Mouse (Mus musculus): Measurements from ENCODE around the gene Sh3kbp1. TPM values are rescaled to one million over a fixed set of nuclear protein-coding genes. Genes with fewer than 3 reads are reported as not detected.

Sh3kbp1 gene
- polyA plus RNA-seq, 1 experiment = 2.8 TPM

GRCm38 (mm10) chrX:159756901-159757821 lies 130.1 kb downstream of the Sh3kbp1 start:
- Histone ChIP-seq H3K9me3 (replicated peaks; ENCODE audit: control insufficient read depth, insufficient read depth, low read length, poor library complexity, severe bottlenecking) (no peaks in the 10 kb centered on the region), H3K27ac (ENCODE audit: insufficient read depth, low read length) (no peak overlapping the region), H3K27me3 (ENCODE audit: control insufficient read depth, insufficient read depth, low read length, poor library complexity, severe bottlenecking) (no peaks in the 10 kb centered on the region), H3K4me3 (ENCODE audit: low read depth, low read length) (no peak overlapping the region), H3K36me3 (ENCODE audit: control insufficient read depth, insufficient read depth, low read length, poor library complexity, severe bottlenecking) (no peaks in the 10 kb centered on the region), H3K4me1 (ENCODE audit: control insufficient read depth, insufficient read depth, low read length) (no peaks in the 10 kb centered on the region), H3K9ac (ENCODE audit: low read depth, poor library complexity, severe bottlenecking) (no peak overlapping the region)
- no peak for TF ChIP-seq EP300 (IDR thresholded peaks at IDR 0.05; ENCODE audit: insufficient read depth, low read depth, low read length)
- no peak for TF ChIP-seq CTCF (IDR thresholded peaks at IDR 0.05; ENCODE audit: low read depth, low read length)
- TF ChIP-seq POLR2A (IDR thresholded peaks at IDR 0.05; ENCODE audit: insufficient read depth, low read length) = no peak

- no peak for TF ChIP-seq POLR2A (IDR thresholded peaks at IDR 0.05; ENCODE audit: insufficient read depth, low read length)
- no peak for TF ChIP-seq CTCF (IDR thresholded peaks at IDR 0.05; ENCODE audit: low read depth, low read length)
- TF ChIP-seq EP300 (IDR thresholded peaks at IDR 0.05; ENCODE audit: insufficient read depth, low read depth, low read length) = no peak
- Histone ChIP-seq H3K9ac (ENCODE audit: low read depth, poor library complexity, severe bottlenecking) (no peak overlapping the region), H3K27me3 (ENCODE audit: control insufficient read depth, insufficient read depth, low read length, poor library complexity, severe bottlenecking) (no peaks in the 10 kb centered on the region), H3K4me3 (ENCODE audit: low read depth, low read length) (no peak overlapping the region), H3K4me1 (ENCODE audit: control insufficient read depth, insufficient read depth, low read length) (no peaks in the 10 kb centered on the region), H3K9me3 (replicated peaks; ENCODE audit: control insufficient read depth, insufficient read depth, low read length, poor library complexity, severe bottlenecking) (no peaks in the 10 kb centered on the region), H3K27ac (ENCODE audit: insufficient read depth, low read length) (no peak overlapping the region), H3K36me3 (ENCODE audit: control insufficient read depth, insufficient read depth, low read length, poor library complexity, severe bottlenecking) (no peaks in the 10 kb centered on the region)
Measured at GRCm38 (mm10) chrX:159757854-159758540, 130.9 kb downstream of the Sh3kbp1 start.

- Histone ChIP-seq H3K27me3 (ENCODE audit: control insufficient read depth, insufficient read depth, low read length, poor library complexity, severe bottlenecking) (no peaks in the 10 kb centered on the region), H3K9ac (ENCODE audit: low read depth, poor library complexity, severe bottlenecking) (no peak overlapping the region), H3K27ac (ENCODE audit: insufficient read depth, low read length) (no peak overlapping the region), H3K36me3 (ENCODE audit: control insufficient read depth, insufficient read depth, low read length, poor library complexity, severe bottlenecking) (no peaks in the 10 kb centered on the region), H3K9me3 (replicated peaks; ENCODE audit: control insufficient read depth, insufficient read depth, low read length, poor library complexity, severe bottlenecking) (no peaks in the 10 kb centered on the region), H3K4me1 (ENCODE audit: control insufficient read depth, insufficient read depth, low read length) (no peaks in the 10 kb centered on the region), H3K4me3 (ENCODE audit: low read depth, low read length) (no peak overlapping the region)
- TF ChIP-seq POLR2A (IDR thresholded peaks at IDR 0.05; ENCODE audit: insufficient read depth, low read length) (no peak), CTCF (IDR thresholded peaks at IDR 0.05; ENCODE audit: low read depth, low read length) (no peak), EP300 (IDR thresholded peaks at IDR 0.05; ENCODE audit: insufficient read depth, low read depth, low read length) (no peak)
Measured at GRCm38 (mm10) chrX:159763801-159764200, 136.7 kb downstream of the Sh3kbp1 start.

GRCm38 (mm10) chrX:159765850-159766249 lies 138.8 kb downstream of the Sh3kbp1 start:
- no peaks in the 10 kb centered on the region for H3K9me3 ChIP-seq (replicated peaks; ENCODE audit: control insufficient read depth, insufficient read depth, low read length, poor library complexity, severe bottlenecking)
- H3K9ac ChIP-seq (ENCODE audit: low read depth, poor library complexity, severe bottlenecking) = no peak overlapping the region
- H3K4me1 ChIP-seq (ENCODE audit: control insufficient read depth, insufficient read depth, low read length) = no peaks in the 10 kb centered on the region
- TF ChIP-seq CTCF (IDR thresholded peaks at IDR 0.05; ENCODE audit: low read depth, low read length) = no peak
- no peak for TF ChIP-seq EP300 (IDR thresholded peaks at IDR 0.05; ENCODE audit: insufficient read depth, low read depth, low read length)
- TF ChIP-seq POLR2A (IDR thresholded peaks at IDR 0.05; ENCODE audit: insufficient read depth, low read length) = no peak
- no peaks in the 10 kb centered on the region for H3K36me3 ChIP-seq (ENCODE audit: control insufficient read depth, insufficient read depth, low read length, poor library complexity, severe bottlenecking)
- H3K27ac ChIP-seq (ENCODE audit: insufficient read depth, low read length) = no peak overlapping the region
- no peak overlapping the region for H3K4me3 ChIP-seq (ENCODE audit: low read depth, low read length)
- H3K27me3 ChIP-seq (ENCODE audit: control insufficient read depth, insufficient read depth, low read length, poor library complexity, severe bottlenecking) = no peaks in the 10 kb centered on the region

- Histone ChIP-seq H3K4me1 (ENCODE audit: control insufficient read depth, insufficient read depth, low read length) (no peaks in the 10 kb centered on the region), H3K4me3 (ENCODE audit: low read depth, low read length) (no peak overlapping the region), H3K9ac (ENCODE audit: low read depth, poor library complexity, severe bottlenecking) (no peak overlapping the region), H3K36me3 (ENCODE audit: control insufficient read depth, insufficient read depth, low read length, poor library complexity, severe bottlenecking) (no peaks in the 10 kb centered on the region), H3K27me3 (ENCODE audit: control insufficient read depth, insufficient read depth, low read length, poor library complexity, severe bottlenecking) (no peaks in the 10 kb centered on the region), H3K9me3 (replicated peaks; ENCODE audit: control insufficient read depth, insufficient read depth, low read length, poor library complexity, severe bottlenecking) (no peaks in the 10 kb centered on the region), H3K27ac (ENCODE audit: insufficient read depth, low read length) (no peak overlapping the region)
- TF ChIP-seq CTCF (IDR thresholded peaks at IDR 0.05; ENCODE audit: low read depth, low read length) = no peak
- TF ChIP-seq POLR2A (IDR thresholded peaks at IDR 0.05; ENCODE audit: insufficient read depth, low read length) = no peak
- no peak for TF ChIP-seq EP300 (IDR thresholded peaks at IDR 0.05; ENCODE audit: insufficient read depth, low read depth, low read length)
Measured at GRCm38 (mm10) chrX:159769005-159769404, 141.9 kb downstream of the Sh3kbp1 start.

GRCm38 (mm10) chrX:159769773-159770172 lies 142.7 kb downstream of the Sh3kbp1 start:
- H3K9me3 ChIP-seq (replicated peaks; ENCODE audit: control insufficient read depth, insufficient read depth, low read length, poor library complexity, severe bottlenecking) = no peaks in the 10 kb centered on the region
- H3K9ac ChIP-seq (ENCODE audit: low read depth, poor library complexity, severe bottlenecking) = no peak overlapping the region
- H3K4me3 ChIP-seq (ENCODE audit: low read depth, low read length) = no peak overlapping the region
- TF ChIP-seq POLR2A (IDR thresholded peaks at IDR 0.05; ENCODE audit: insufficient read depth, low read length) = no peak
- TF ChIP-seq EP300 (IDR thresholded peaks at IDR 0.05; ENCODE audit: insufficient read depth, low read depth, low read length) = no peak
- no peak for TF ChIP-seq CTCF (IDR thresholded peaks at IDR 0.05; ENCODE audit: low read depth, low read length)
- H3K27me3 ChIP-seq (ENCODE audit: control insufficient read depth, insufficient read depth, low read length, poor library complexity, severe bottlenecking) = no peaks in the 10 kb centered on the region
- H3K4me1 ChIP-seq (ENCODE audit: control insufficient read depth, insufficient read depth, low read length) = no peaks in the 10 kb centered on the region
- H3K36me3 ChIP-seq (ENCODE audit: control insufficient read depth, insufficient read depth, low read length, poor library complexity, severe bottlenecking) = no peaks in the 10 kb centered on the region
- H3K27ac ChIP-seq (ENCODE audit: insufficient read depth, low read length) = no peak overlapping the region

Data from ES-Bruce4 (cell line).